Mouse (Mus musculus) ES-CJ7 (cell line): ENCODE data around the gene Ppp1r7.
"Not testable (repeated sequence)": the region's sequence is repeated elsewhere in the genome, so short reads cannot be mapped to it uniquely, and the experiment has no call there.

ENCODE experiments used
- DNase-seq: peaks from one replicate; pipeline ENCODE4 v3.0.0; 2011; ENCODE audit warnings: low read depth, low spot score

The Ppp1r7 gene

DNA sequence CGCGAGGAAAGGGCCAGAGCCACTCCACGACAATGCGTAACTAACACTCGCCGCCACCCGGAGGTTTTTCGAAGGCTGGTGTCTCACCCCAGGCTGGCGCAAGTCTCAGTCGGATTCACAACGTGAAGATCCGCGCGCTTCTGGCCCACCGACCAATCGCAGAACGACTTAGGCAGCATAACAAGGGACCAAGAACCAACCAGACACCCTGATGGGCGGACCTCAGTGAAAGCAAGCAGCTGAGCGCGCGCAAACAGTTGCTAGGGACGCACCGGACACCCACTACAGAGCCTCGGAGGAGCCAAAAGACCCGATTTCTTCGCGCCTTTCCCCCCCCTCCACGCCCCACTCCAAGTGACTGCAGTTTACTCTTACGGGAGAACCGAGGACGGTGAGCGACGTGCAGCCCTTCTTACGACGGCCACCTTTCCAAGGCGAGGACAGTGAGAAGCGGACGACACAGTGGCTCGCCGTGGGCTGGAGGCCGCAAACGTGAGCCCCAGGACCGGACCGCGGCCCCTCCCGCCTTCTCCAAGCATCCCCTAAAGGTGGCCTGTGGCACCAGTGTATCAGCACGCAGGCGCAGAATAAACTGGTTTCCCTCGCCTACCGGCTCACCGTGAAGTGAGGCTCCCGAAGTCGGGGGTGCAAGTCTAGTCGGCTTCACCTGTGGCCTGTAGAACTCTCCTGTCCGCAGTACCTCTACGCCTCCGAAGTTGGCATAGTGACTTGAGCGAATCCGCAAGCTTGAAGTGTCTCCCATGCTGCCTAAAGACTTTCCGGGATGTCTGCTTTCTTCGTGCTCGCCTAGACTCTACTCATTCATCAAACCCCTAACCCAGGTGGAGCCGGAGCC, at the start of gene Ppp1r7, which contains the start of gene Pask:
Gene Ppp1r7, plus strand, starts transcription at position 207 of the 856 bp plus-strand sequence.
Gene Pask, minus strand, starts transcription at position 835 of the 856 bp plus-strand sequence.
- DNase-seq = peak; percentile 99

DNA sequence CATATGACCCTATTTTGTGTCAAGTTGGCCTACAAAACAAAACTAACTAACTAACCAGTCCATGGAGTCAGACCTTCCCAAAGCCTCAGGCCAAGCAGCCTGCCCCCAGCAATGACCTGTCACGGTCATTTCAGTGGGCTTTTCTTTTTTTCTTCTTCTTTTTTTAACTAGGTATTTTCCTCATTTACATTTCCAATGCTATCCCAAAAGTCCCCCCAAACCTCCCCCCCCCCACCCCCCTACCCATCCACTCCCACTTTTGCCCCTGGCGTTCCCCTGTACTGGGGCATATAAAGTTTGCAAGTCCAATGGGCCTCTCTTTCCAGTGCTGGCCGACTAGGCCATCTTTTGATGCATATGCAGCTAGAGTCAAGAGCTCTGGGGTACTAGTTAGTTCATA, 48.2 kb upstream of the Ppp1r7 start:
- not testable (repeated sequence) for DNase-seq

DNA sequence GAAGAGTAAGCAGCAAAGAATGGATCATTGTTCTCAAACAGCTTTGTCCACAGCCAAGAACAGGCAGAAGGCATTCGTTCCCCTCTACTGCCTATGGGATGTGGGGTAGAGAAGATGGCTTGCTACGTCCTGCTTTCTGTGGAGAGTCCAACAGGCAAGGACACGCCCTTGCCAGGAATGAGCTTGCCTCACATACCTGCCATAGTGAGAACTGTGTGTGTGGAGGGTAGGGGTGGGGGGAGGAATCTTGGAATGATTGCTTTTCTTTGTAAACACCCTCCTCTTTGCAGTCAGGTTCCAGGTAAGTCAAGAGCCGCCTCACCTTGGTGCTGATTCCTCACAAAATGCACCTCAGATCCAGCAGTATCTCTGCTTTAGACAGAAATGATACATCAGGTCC, 42.9 kb upstream of the Ppp1r7 start:
- DNase-seq = peak; percentile 53

DNA sequence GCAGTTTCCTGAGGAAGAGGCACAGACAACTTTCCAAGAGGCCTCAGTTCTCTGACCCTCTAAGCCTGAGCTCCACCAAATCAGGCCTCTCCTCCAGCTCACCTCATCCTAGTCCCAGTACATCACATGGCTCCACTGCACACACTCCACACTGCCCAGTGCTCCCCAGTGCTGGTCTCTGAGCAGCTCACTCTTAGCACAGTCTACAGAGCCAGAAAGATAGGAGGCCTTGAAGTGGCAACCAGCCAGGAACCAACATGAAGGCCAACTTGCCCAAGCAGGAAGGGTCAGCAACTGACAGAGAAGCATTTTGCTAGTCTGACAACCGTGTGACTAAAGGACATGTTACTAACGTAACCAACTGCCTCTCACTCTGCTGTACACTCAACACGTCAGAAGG, 42.1 kb upstream of the Ppp1r7 start:
- DNase-seq = no peak

DNA sequence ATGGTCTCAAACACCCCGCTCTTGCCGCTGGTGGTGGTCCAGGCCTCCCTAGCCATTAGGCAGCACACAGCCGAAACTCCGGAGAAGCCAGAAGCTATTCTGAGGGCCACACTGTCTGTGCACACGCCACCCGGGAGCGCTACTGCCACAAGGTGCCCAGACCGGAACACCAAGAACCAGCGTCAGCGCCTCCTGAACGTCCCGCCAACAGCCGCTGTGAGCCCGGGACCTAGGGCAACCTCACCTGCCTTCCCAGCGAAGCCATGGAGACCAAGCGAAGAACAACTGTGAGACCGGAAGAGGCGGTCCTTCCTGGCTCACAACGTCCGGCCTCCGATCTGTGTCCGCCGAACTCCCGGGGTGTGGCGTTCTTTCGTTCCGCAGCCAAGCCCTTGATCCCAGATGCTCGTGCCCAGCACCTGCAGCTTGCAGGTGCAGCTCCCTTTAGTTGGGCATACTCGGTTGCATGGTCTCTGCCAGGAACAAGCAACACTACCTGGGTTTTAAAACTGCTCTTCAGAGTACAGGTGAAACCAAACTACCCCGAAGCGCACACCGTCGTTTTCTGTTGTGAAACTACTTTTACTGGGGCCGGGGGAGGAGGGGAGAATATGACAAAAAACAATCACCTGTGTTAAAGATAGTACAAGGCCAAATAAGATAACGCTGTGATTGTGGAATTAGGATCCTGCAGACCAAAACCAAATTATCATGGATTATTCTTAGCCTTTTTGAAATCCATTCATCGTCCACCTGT, 36.9 kb upstream of the Ppp1r7 start, which contains the start of gene Mterf4:
Gene Mterf4, minus strand, starts transcription at position 335 of the 757 bp plus-strand sequence.
- peak; percentile 92 for DNase-seq

DNA sequence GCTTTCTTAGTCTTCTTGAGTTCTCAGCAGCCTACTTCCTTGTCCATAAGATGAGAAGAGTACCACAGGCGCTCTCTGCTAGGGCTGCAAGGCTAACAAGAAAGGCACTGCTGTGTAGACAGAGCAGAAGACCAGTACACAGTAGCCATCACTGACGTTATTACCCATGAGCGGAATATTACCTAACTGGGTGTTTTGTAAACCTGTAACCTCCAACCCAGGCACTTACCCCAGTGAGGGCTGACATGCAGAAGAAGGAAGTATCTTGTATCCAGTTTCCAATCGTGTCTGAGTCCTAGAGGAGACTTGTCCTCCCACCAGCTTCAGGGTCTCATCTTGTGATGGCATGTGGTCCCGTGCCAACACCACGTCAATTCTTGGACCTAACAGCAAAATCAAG, 18.7 kb upstream of the Ppp1r7 start:
- DNase-seq = no peak

DNA sequence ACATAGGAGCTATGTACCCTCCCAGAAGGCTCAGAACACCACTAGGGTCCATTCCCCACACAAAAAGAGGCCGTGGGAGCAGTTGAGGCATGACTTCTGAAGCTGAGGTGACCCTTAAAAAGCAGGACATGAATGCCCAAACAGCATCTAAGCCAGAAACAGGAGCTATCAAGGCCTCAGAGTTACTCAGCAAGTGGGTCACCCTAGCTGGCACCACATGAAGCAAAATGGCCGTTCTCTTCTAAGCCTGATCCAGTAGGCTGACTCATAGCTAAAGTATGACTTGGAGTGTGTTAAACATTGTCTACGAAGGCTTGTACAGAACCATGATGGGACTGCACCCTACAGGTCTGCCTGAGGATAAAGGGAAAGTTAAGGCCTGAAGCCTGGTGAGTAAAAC, 16.2 kb upstream of the Ppp1r7 start:
- no peak for DNase-seq

DNA sequence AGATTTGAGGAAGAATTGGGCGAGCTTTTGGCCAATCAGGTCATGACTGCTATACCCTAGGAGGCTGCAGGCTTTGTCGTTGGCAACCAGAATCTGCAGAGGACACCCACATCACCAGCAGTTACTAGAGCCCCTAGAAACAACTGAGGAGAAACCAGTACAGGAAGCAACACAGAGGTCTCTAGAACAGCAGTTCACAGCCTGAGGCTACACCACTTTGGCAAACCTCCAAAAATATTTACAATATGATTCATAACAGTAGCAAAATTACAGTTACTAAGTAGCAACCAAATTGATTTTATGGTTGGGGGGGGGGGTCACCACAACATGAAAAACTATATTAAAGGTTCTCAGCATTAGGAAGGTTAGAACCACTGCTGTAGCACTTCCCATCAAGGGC, 8.0 kb upstream of the Ppp1r7 start:
- DNase-seq = no peak

DNA sequence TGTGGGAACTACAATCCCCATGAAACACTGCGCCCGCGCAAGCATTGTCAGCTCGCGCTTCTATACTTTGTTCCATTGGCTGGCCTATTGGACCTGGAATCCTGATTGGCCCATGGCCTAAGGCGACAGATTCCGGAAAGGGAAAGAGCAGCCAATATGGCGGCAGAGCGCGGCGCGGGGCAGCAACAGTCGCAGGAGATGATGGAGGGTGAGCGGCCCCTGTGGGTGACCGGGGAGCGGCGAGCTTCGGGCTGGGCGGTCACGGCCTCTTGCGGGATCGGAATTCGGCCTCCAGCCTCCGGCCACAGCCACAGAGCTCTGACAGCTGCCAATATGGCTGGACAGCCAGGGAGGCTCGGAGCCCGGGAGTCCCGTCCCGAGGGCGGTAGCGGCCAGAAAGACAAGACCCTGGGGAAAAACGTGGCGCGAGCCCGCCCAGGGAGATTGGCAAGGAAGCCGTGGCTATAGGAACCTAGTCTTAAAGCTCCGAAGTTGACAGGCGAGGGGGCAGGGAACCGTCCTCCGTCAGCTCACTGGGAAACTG, 922 bp downstream of the Ppp1r7 start:
- DNase-seq = peak; percentile 99

DNA sequence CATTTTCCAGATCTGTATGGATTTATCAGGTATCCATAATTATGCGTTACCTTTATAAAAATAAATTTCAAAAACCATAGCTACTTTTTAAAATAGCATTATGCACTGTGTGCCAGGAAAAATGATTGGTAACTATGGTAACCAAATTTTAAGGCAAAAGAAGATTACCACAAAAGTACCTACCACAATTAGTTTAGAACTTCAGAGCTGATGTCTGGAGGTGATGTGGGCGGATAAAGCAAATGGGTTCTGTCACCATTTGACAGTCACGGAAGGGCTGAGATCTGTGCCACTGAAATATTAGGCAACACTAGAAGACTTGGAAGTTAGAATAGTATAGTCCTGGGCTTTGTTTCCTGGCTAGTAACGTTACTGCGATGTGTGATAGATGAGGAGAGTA, 4.5 kb downstream of the Ppp1r7 start:
- no peak for DNase-seq

DNA sequence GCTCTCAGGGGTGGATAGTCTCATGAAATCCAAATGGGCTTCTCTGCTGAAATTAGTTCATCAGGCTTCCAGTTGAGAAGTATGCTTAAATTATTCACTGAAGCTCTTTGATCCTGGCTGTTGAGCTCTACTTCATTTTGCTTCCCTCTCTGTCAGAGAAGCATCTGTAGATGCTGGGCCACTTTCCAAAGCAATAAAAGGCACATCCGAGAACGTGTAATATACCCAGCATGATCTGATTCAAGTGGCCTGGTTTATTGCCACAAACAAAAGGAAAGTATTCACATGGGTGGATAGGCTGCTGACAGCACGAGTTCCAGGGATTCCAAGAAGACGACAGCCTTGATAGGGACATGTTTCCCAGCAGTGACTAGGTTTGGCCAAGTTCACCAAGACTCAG, 7.0 kb downstream of the Ppp1r7 start:
- no peak for DNase-seq

DNA sequence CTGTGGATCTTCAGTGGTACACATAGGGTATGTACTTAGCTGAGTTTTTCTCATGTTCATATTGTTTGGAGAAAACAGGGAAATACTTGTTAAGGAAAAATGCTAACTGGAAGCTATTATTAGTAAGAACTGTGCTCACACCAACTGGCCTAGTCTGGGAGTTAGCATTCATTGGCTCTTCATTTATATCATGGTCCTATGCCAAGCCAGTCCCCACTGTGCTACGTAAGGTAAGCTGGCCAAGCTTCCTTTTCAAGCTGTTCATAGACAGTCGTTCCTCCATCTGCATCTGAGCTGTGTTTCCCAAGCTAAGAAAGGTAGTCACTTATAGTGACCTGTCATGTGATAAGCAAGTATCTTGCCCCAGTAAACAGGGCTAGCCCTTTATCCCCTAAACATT, 10.1 kb downstream of the Ppp1r7 start:
- DNase-seq = no peak

DNA sequence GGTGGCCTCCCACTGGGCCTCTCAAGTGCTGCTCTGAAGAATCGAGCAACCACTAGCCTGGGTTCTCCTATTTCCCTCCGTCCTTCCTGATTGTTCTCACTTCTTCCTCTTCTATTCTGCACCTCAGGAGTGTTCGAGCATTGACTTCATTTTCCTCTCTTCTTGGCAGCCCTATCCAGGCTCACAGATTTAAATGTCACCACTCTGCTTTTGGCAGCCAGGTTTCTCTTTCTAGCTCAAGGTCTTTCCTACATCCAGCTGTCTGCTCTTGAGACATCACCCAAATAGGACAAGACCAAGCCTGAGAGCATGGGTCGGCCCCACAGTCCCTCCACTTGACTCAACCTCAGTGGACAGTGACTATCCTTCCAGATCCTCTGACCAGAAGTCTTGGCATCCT, 20.0 kb downstream of the Ppp1r7 start:
- DNase-seq = no peak

DNA sequence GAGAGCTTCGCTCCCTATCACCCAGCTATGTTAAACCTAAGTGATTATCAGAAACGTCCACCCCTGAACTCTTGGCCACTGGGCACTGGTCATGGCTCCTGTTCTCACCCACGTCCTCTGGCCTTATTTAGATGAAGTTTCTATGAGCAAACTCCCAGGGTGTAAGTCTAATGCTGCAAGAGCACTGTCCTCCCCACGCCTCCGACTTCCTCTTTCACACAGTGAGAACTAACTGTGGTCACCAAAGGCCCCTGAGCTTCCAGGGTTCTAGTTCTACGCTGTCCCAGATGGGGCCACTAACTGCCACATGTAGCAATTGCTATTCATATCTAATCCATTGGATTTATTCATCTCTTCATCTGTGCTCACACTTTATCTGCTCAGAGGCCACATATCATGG, 23.0 kb downstream of the Ppp1r7 start:
- DNase-seq = no peak

DNA sequence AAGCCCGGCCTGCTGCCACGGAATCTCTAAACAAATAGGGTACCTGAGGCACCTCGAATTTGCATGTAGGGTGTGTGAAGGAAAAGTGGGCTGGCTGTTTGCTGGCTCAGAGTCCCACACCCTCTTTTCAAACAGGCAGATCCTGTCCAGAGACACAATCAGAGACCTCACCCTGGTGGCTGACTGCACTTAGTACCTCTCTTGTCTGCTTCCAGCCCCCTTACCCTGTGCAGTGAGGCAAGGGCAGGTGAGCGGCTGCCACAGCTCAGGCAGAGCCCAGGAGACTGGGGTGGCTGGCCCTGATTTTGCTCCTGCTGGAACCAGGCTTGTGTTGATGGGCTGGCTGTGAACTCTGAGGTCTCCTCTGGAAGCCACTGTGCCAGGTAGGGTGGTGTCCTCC, 31.0 kb downstream of the Ppp1r7 start, which contains the start of gene Ano7:
Gene Ano7, plus strand, starts transcription at position 266 of the 400 bp plus-strand sequence.
- peak; percentile 51 for DNase-seq

DNA sequence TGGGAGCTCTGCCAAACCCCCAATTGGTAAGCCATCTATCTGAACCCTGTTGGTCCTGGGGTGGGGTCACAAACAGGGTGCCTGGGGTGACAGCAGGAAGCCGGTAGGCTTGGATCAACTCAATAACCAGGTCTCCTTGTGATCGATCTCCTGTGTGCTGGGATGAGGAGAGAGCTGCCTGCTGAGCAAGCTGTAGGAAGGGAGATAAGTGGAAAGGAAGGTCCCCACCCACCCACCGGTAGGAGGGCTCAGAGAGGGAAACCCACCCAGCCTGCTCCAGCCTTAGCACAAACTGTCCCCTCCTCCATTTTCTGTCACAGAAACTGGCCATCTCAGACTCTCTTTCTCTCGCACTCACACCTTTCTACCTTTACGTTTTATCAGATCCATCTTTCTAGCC, 34.7 kb downstream of the Ppp1r7 start:
- DNase-seq = no peak

DNA sequence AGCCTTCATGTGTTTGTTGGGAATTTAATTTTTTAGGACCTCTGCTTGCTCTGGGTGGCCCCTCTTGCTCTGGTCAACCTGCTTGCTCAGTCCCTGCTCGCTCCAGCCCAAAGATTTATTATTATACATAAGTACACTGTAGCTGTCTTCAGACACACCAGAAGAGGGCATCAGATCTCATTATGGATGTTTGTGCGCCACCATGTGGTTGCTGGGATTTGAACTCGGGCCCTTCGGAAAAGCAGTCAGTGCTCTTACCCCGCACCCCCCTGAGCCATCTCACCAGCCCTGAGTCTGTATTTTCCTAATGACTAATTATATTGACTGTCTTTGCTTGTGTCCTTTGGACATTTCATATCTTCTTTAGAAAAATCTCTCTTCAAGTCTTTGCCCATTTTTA, 36.5 kb downstream of the Ppp1r7 start:
- DNase-seq = no peak

DNA sequence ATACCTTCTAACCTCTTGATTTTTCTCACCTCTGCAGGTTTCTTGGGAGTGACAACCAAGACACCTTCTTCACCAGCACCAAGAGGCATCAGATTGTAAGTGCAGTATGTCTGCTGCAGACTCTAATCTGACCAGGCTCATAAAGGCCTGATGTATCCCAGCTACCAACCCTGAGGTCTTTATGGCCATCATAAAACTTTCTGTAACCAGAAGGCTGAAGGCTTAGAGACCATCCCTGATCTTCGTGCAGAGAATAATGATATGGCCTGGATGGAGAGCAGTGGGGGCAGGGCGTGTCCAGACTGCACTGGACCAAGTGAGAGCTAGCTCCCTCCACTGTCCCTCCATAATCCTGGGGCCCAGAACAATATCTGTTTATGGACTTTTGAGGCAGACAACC, 44.5 kb downstream of the Ppp1r7 start:
- DNase-seq = no peak

DNA sequence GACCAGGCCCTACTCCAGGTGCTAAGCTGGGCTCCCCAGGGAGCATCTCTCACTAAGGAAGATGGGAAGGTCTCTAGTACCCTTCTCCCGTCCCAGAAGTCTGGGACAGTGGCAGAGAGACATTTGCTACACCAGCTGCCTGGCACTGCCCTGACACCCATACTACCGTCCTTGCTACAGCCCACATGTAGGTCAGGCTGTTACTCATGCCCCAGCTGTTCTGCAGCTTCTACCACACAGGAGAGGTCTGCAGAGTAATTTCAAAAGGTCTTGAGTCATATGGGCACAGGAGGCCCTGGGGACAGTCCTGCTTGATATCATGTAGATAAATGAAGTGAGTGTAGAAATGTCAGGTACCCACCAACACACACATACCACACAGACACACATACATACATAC, 46.3 kb downstream of the Ppp1r7 start:
- no peak for DNase-seq

DNA sequence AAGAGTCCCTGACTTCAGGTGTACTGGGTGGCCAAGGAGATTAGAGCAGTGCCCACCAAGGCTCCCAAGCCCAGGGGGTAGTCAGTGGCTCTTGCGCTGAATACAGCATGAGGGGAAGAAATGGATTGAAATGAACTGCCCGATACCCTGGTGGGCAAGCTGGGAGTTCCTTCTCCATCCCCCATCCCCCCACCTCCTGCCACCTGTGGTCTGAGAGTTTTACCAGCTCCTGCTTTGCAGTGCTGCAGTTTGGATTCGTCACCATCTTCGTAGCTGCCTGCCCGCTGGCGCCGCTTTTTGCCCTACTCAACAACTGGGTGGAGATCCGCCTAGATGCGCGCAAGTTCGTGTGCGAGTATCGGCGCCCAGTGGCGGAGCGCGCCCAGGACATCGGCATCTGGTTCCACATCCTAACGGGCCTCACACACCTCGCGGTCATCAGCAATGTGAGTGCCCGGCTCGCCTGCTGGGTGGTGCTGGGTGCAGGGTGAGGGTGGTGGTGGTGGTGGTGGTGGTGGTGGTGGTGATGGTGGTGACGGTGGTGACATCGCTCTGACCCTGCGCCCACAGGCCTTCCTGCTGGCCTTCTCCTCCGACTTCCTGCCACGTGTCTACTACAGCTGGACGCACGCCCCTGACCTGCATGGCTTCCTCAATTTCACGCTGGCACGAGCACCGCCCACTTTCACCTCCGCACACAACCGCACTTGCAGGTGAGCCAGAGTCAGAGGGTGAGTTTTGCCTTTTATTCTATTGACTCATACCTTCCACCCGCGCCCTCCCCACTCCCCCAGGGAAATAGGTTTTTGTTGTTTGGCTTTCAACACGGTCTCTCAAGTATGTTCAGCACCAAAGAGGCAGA, 58.8 kb downstream of the Ppp1r7 start:
- peak; percentile 46 for DNase-seq

DNA sequence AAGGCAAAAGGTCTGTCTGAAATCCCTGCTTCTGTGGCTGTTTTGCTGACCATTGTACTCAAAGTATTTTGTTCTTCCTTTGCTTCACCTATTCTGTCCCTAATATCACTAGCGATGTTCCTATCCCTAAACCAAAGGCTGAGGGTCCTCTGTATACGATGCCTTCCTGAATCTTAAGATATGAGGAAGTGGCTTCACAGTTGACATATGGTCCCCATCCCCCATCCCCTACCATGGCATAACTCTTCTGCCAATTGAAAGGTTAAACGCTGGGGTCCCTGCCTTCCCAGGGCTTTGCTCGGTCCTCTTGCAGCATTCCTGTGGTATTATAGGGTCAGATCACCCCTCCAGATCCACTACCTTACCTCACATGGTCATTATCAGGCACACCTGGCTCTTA, 60.7 kb downstream of the Ppp1r7 start:
- DNase-seq = no peak
